Mouse (Mus musculus) urinary bladder, postnatal 25 days (tissue): ENCODE results near the gene Nolc1.

ENCODE experiments used
- DNase-seq: peaks from one replicate; pipeline ENCODE4 v3.0.0; 2022; ENCODE audit warnings: low spot score

The Nolc1 gene

GRCm38 (mm10) chr19:46075616-46076607 lies at the start of gene Nolc1:
Nolc1 (plus strand) TSS chr19:46075863.
- DNase-seq = peak; percentile 99

- DNase-seq = no peak
These were observed 49.1 kb upstream of the Nolc1 start for GRCm38 (mm10) chr19:46026567-46026966.

- DNase-seq = no peak
These were observed 46.8 kb upstream of the Nolc1 start for GRCm38 (mm10) chr19:46028747-46029320.

GRCm38 (mm10) chr19:46029652-46030051 lies 46.0 kb upstream of the Nolc1 start:
- no peak for DNase-seq

GRCm38 (mm10) chr19:46030196-46030983 lies 45.3 kb upstream of the Nolc1 start:
- DNase-seq = no peak

- DNase-seq = no peak
These were observed 43.8 kb upstream of the Nolc1 start for GRCm38 (mm10) chr19:46031689-46032432.

GRCm38 (mm10) chr19:46032731-46033510 lies 42.7 kb upstream of the Nolc1 start:
- DNase-seq = no peak

GRCm38 (mm10) chr19:46033911-46034310 lies 41.8 kb upstream of the Nolc1 start:
- DNase-seq = no peak

- no peak for DNase-seq
These were observed 39.7 kb upstream of the Nolc1 start for GRCm38 (mm10) chr19:46035971-46036370.

- DNase-seq = no peak
These were observed 39.0 kb upstream of the Nolc1 start for GRCm38 (mm10) chr19:46036477-46037242.

- no peak for DNase-seq
These were observed 38.3 kb upstream of the Nolc1 start for GRCm38 (mm10) chr19:46037243-46037924.

- no peak for DNase-seq
These were observed 37.5 kb upstream of the Nolc1 start for GRCm38 (mm10) chr19:46037925-46038850.

GRCm38 (mm10) chr19:46038851-46039260 lies 36.8 kb upstream of the Nolc1 start:
- no peak for DNase-seq

- DNase-seq = peak; percentile 87
These were observed 36.2 kb upstream of the Nolc1 start for GRCm38 (mm10) chr19:46039478-46039877.

- DNase-seq = no peak
These were observed 35.3 kb upstream of the Nolc1 start for GRCm38 (mm10) chr19:46040149-46040902.

GRCm38 (mm10) chr19:46041299-46041932 lies 34.2 kb upstream of the Nolc1 start:
- DNase-seq = no peak

- DNase-seq = peak; percentile 69
These were observed 33.7 kb upstream of the Nolc1 start for GRCm38 (mm10) chr19:46041933-46042475.
